Mouse (Mus musculus): ENCODE measurements around the gene Eps8. TPM values are rescaled to one million over a fixed set of nuclear protein-coding genes. Genes with fewer than 3 reads are reported as not detected.

Eps8 gene
- polyA plus RNA-seq, 1 experiment from 2014 or later: 8.6 TPM

- H3K36me3 ChIP-seq (ENCODE audit: control insufficient read depth, insufficient read depth, low read length): no peaks in the 10 kb centered on the region
- WGBS: 77% methylated on average over 6 of the region's 6 CpGs
- no peak overlapping the region for H3K4me3 ChIP-seq (ENCODE audit: low read depth, low read length)
- H3K27ac ChIP-seq (replicated peaks; ENCODE audit: low read depth, low read length): no peak overlapping the region
- no peaks in the 10 kb centered on the region for H3K27me3 ChIP-seq (ENCODE audit: control insufficient read depth, insufficient read depth, low read length)
- H3K4me2 ChIP-seq (ENCODE audit: low read depth, severe bottlenecking): no peak overlapping the region
- H3K9me3 ChIP-seq (ENCODE audit: control insufficient read depth, low read length): no peaks in the 10 kb centered on the region
- ATAC-seq (ENCODE audit: insufficient number of reproducible peaks, low FRiP score, low TSS enrichment, low read depth) (no peak), DNase-seq (ENCODE audit: low spot score) (no peak)
- H3K4me1 ChIP-seq (ENCODE audit: control insufficient read depth, insufficient read depth, low read length): no peaks in the 10 kb centered on the region
- H3K9ac ChIP-seq (ENCODE audit: low read length): no peak overlapping the region
These were observed 159.4 kb downstream of the Eps8 start for GRCm38 (mm10) chr6:137495233-137495632.

GRCm38 (mm10) chr6:137494801-137495200, 159.9 kb downstream of the Eps8 start:
- Histone ChIP-seq H3K27me3 (ENCODE audit: control insufficient read depth, insufficient read depth, low read length) (no peaks in the 10 kb centered on the region), H3K36me3 (ENCODE audit: control insufficient read depth, insufficient read depth, low read length) (no peaks in the 10 kb centered on the region), H3K9ac (ENCODE audit: low read length) (no peak overlapping the region), H3K4me2 (ENCODE audit: low read depth, severe bottlenecking) (no peak overlapping the region), H3K4me1 (ENCODE audit: control insufficient read depth, insufficient read depth, low read length) (no peaks in the 10 kb centered on the region), H3K27ac (replicated peaks; ENCODE audit: low read depth, low read length) (no peak overlapping the region), H3K9me3 (ENCODE audit: control insufficient read depth, low read length) (no peaks in the 10 kb centered on the region), H3K4me3 (ENCODE audit: low read depth, low read length) (no peak overlapping the region)
- 85% methylated on average over 1 of the region's 1 CpGs for WGBS
- DNase-seq (ENCODE audit: low spot score): no peak
- no peak for ATAC-seq (ENCODE audit: insufficient number of reproducible peaks, low FRiP score, low TSS enrichment, low read depth)

GRCm38 (mm10) chr6:137494136-137494475, 160.6 kb downstream of the Eps8 start:
- Histone ChIP-seq H3K27ac (replicated peaks; ENCODE audit: low read depth, low read length) (no peak overlapping the region), H3K4me1 (ENCODE audit: control insufficient read depth, insufficient read depth, low read length) (no peaks in the 10 kb centered on the region), H3K36me3 (ENCODE audit: control insufficient read depth, insufficient read depth, low read length) (no peaks in the 10 kb centered on the region), H3K9me3 (ENCODE audit: control insufficient read depth, low read length) (no peaks in the 10 kb centered on the region), H3K4me3 (ENCODE audit: low read depth, low read length) (no peak overlapping the region), H3K9ac (ENCODE audit: low read length) (no peak overlapping the region), H3K4me2 (ENCODE audit: low read depth, severe bottlenecking) (no peak overlapping the region), H3K27me3 (ENCODE audit: control insufficient read depth, insufficient read depth, low read length) (no peaks in the 10 kb centered on the region)
- ATAC-seq (ENCODE audit: insufficient number of reproducible peaks, low FRiP score, low TSS enrichment, low read depth) (no peak), DNase-seq (ENCODE audit: low spot score) (no peak)

GRCm38 (mm10) chr6:137493211-137494135, 161.2 kb downstream of the Eps8 start:
- DNase-seq (ENCODE audit: low spot score) (no peak), ATAC-seq (ENCODE audit: insufficient number of reproducible peaks, low FRiP score, low TSS enrichment, low read depth) (no peak)
- 90% methylated on average over 17 of the region's 17 CpGs for WGBS

GRCm38 (mm10) chr6:137492582-137492981, 162.1 kb downstream of the Eps8 start:
- no peaks in the 10 kb centered on the region for H3K27me3 ChIP-seq (ENCODE audit: control insufficient read depth, insufficient read depth, low read length)
- H3K36me3 ChIP-seq (ENCODE audit: control insufficient read depth, insufficient read depth, low read length): no peaks in the 10 kb centered on the region
- no peak overlapping the region for H3K9ac ChIP-seq (ENCODE audit: low read length)
- no peak overlapping the region for H3K4me3 ChIP-seq (ENCODE audit: low read depth, low read length)
- H3K4me2 ChIP-seq (ENCODE audit: low read depth, severe bottlenecking): no peak overlapping the region
- H3K27ac ChIP-seq (replicated peaks; ENCODE audit: low read depth, low read length): no peak overlapping the region
- H3K9me3 ChIP-seq (ENCODE audit: control insufficient read depth, low read length): no peaks in the 10 kb centered on the region
- DNase-seq (ENCODE audit: low spot score): no peak
- H3K4me1 ChIP-seq (ENCODE audit: control insufficient read depth, insufficient read depth, low read length): no peaks in the 10 kb centered on the region
- WGBS: 89% methylated on average over 4 of the region's 4 CpGs
- ATAC-seq (ENCODE audit: insufficient number of reproducible peaks, low FRiP score, low TSS enrichment, low read depth): no peak

More at GRCm38 (mm10) chr6:137493211-137494135, 161.2 kb downstream of the Eps8 start:
- Histone ChIP-seq H3K9me3 (ENCODE audit: control insufficient read depth, low read length) (no peaks in the 10 kb centered on the region), H3K4me2 (ENCODE audit: low read depth, severe bottlenecking) (no peak overlapping the region), H3K9ac (ENCODE audit: low read length) (no peak overlapping the region), H3K27ac (replicated peaks; ENCODE audit: low read depth, low read length) (no peak overlapping the region), H3K4me3 (ENCODE audit: low read depth, low read length) (no peak overlapping the region), H3K27me3 (ENCODE audit: control insufficient read depth, insufficient read depth, low read length) (no peaks in the 10 kb centered on the region), H3K4me1 (ENCODE audit: control insufficient read depth, insufficient read depth, low read length) (no peaks in the 10 kb centered on the region), H3K36me3 (ENCODE audit: control insufficient read depth, insufficient read depth, low read length) (no peaks in the 10 kb centered on the region)

- no peaks in the 10 kb centered on the region for H3K27me3 ChIP-seq (ENCODE audit: control insufficient read depth, insufficient read depth, low read length)
- H3K9ac ChIP-seq (ENCODE audit: low read length): no peak overlapping the region
- H3K36me3 ChIP-seq (ENCODE audit: control insufficient read depth, insufficient read depth, low read length): no peaks in the 10 kb centered on the region
- no peaks in the 10 kb centered on the region for H3K9me3 ChIP-seq (ENCODE audit: control insufficient read depth, low read length)
- no peak for ATAC-seq (ENCODE audit: insufficient number of reproducible peaks, low FRiP score, low TSS enrichment, low read depth)
- H3K4me1 ChIP-seq (ENCODE audit: control insufficient read depth, insufficient read depth, low read length): no peaks in the 10 kb centered on the region
- H3K27ac ChIP-seq (replicated peaks; ENCODE audit: low read depth, low read length): no peak overlapping the region
- no peak for DNase-seq (ENCODE audit: low spot score)
- 50% methylated on average over 2 of the region's 2 CpGs for WGBS
- no peak overlapping the region for H3K4me2 ChIP-seq (ENCODE audit: low read depth, severe bottlenecking)
- no peak overlapping the region for H3K4me3 ChIP-seq (ENCODE audit: low read depth, low read length)
These were observed 163.0 kb downstream of the Eps8 start for GRCm38 (mm10) chr6:137491659-137492058.

GRCm38 (mm10) chr6:137490115-137490514, 164.6 kb downstream of the Eps8 start:
- WGBS: 93% methylated on average over 14 of the region's 14 CpGs
- ATAC-seq (ENCODE audit: insufficient number of reproducible peaks, low FRiP score, low TSS enrichment, low read depth): no peak
- no peak overlapping the region for H3K4me3 ChIP-seq (ENCODE audit: low read depth, low read length)

GRCm38 (mm10) chr6:137487443-137487842, 167.2 kb downstream of the Eps8 start:
- ATAC-seq (ENCODE audit: insufficient number of reproducible peaks, low FRiP score, low TSS enrichment, low read depth) (no peak), DNase-seq (ENCODE audit: low spot score) (no peak)
- WGBS: 60% methylated on average over 6 of the region's 6 CpGs
- Histone ChIP-seq H3K27me3 (ENCODE audit: control insufficient read depth, insufficient read depth, low read length) (no peaks in the 10 kb centered on the region), H3K36me3 (ENCODE audit: control insufficient read depth, insufficient read depth, low read length) (no peaks in the 10 kb centered on the region), H3K9ac (ENCODE audit: low read length) (no peak overlapping the region), H3K27ac (replicated peaks; ENCODE audit: low read depth, low read length) (no peak overlapping the region), H3K9me3 (ENCODE audit: control insufficient read depth, low read length) (no peaks in the 10 kb centered on the region), H3K4me1 (ENCODE audit: control insufficient read depth, insufficient read depth, low read length) (no peaks in the 10 kb centered on the region), H3K4me2 (ENCODE audit: low read depth, severe bottlenecking) (no peak overlapping the region), H3K4me3 (ENCODE audit: low read depth, low read length) (no peak overlapping the region)

More at GRCm38 (mm10) chr6:137490115-137490514, 164.6 kb downstream of the Eps8 start:
- no peak overlapping the region for H3K9ac ChIP-seq (ENCODE audit: low read length)
- H3K9me3 ChIP-seq (ENCODE audit: control insufficient read depth, low read length): no peaks in the 10 kb centered on the region
- no peaks in the 10 kb centered on the region for H3K4me1 ChIP-seq (ENCODE audit: control insufficient read depth, insufficient read depth, low read length)
- H3K27ac ChIP-seq (replicated peaks; ENCODE audit: low read depth, low read length): no peak overlapping the region
- H3K36me3 ChIP-seq (ENCODE audit: control insufficient read depth, insufficient read depth, low read length): no peaks in the 10 kb centered on the region
- no peak for DNase-seq (ENCODE audit: low spot score)
- H3K27me3 ChIP-seq (ENCODE audit: control insufficient read depth, insufficient read depth, low read length): no peaks in the 10 kb centered on the region
- no peak overlapping the region for H3K4me2 ChIP-seq (ENCODE audit: low read depth, severe bottlenecking)

Measured in limb, embryonic 11.5 days (tissue).